Mouse (Mus musculus) bone marrow macrophage, adult 2 months (primary cell): ENCODE data around the gene Nacc2. TPM values are rescaled to one million over a fixed set of nuclear protein-coding genes. Genes with fewer than 3 reads are reported as not detected.
A peak's percentile ranks its signal among the peaks of the same experiment; 100 is the strongest.

Source experiments
- H3K27ac ChIP-seq: 2 replicates; pipeline ENCODE4 v1.5.1; 2012; ENCODE audit warnings: low read depth, low read length; ENCODE audit not compliant: insufficient read depth
- H3K4me1 ChIP-seq: 2 replicates; pipeline ENCODE4 v1.6.1; 2012; ENCODE audit warnings: low read length; ENCODE audit not compliant: control insufficient read depth, insufficient read depth
- H3K4me3 ChIP-seq: 2 replicates; pipeline ENCODE4 v1.5.1; 2012; ENCODE audit warnings: mild to moderate bottlenecking, low read length, moderate library complexity; ENCODE audit not compliant: insufficient read depth
- CTCF ChIP-seq: IDR thresholded peaks from 2 replicates; pipeline ENCODE4 v1.5.1; 2012; ENCODE audit warnings: low read depth, mild to moderate bottlenecking, low read length, moderate library complexity
- POLR2A ChIP-seq: IDR thresholded peaks from 2 replicates; pipeline ENCODE4 v1.6.1; 2012; ENCODE audit warnings: mild to moderate bottlenecking, low read depth, low read length, borderline replicate concordance
- polyA plus RNA-seq: library from polyadenylated mRNA; stranded (reverse); fragments of >200 nt; gene quantifications from 2 replicates; pipeline ENCODE4 v1.2.4, GENCODE M21; 2012; ENCODE audit not compliant: missing spikeins, insufficient read depth, insufficient read length

Nacc2 gene
- polyA plus RNA-seq, 1 experiment: 18.0 TPM

GRCm38 (mm10) chr2:26039951-26040350, 83.1 kb downstream of the Nacc2 start:
- Histone ChIP-seq H3K4me1 (no peaks in the 10 kb centered on the region), H3K4me3 (no peak overlapping the region), H3K27ac (no peak overlapping the region)
- TF ChIP-seq CTCF (no peak), POLR2A (no peak)

GRCm38 (mm10) chr2:26037386-26037785, 85.6 kb downstream of the Nacc2 start:
- no peak overlapping the region for H3K4me3 ChIP-seq
- no peak for TF ChIP-seq POLR2A
- TF ChIP-seq CTCF: no peak
- H3K27ac ChIP-seq: no peak overlapping the region
- no peaks in the 10 kb centered on the region for H3K4me1 ChIP-seq

DNA sequence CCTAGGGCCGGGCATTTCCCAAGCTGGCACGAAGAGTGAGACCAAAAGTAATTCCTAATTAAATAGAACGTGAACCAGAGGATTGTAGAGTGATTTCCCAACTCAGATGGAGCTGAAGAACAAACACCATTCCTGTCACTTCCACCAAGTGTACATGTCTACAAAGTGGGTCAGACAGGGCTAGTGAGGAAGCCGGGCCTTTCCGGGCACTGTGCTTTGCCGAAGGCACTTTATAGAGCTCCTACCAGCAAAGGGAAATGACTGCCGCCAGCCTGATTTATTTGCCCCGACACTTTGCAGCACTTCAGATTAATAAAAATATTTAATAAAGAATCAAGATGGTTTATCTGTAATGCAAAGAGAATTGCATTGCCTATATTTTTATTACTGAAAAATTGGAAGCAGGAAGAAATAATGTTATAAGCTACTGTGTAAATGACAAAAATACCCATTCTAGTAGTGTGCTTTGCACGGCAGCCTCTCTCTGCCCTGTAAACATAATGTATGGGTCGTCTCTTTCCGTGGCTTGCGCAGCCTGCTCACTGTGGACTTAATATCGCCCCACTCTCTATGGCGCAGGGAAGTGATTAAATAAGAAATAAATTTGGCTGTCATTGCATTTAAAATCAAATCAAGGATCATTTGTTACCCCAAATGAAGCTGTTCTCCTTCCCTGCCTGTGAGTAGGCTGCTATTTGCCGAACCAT, 88.5 kb downstream of the Nacc2 start:
- Histone ChIP-seq H3K4me3 (no peak overlapping the region), H3K27ac (no peak overlapping the region), H3K4me1 (no peaks in the 10 kb centered on the region)
- TF ChIP-seq CTCF: no peak
- TF ChIP-seq POLR2A: no peak

DNA sequence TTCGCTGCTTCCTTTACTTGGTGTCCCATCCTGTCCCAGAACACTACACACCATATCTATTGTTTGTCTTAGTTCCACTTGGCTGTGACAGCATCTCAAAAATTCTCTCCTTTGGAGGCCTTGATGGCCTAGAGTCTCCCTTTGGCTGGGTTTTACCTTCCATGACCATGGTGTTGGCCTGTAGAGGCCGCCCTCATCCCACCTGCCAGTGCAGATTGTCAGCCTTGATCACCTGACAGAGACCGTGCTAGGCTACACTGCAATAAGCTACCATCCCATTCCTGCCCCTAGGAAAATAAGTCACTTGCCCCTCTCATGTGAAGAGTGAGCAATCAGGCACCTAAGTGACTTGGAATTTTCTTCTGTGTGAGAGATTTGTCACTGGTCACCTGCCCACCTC, 92.7 kb downstream of the Nacc2 start:
- TF ChIP-seq CTCF (no peak), POLR2A (no peak)
- peaks cover 9% of the 10 kb centered on the region for H3K4me1 ChIP-seq

DNA sequence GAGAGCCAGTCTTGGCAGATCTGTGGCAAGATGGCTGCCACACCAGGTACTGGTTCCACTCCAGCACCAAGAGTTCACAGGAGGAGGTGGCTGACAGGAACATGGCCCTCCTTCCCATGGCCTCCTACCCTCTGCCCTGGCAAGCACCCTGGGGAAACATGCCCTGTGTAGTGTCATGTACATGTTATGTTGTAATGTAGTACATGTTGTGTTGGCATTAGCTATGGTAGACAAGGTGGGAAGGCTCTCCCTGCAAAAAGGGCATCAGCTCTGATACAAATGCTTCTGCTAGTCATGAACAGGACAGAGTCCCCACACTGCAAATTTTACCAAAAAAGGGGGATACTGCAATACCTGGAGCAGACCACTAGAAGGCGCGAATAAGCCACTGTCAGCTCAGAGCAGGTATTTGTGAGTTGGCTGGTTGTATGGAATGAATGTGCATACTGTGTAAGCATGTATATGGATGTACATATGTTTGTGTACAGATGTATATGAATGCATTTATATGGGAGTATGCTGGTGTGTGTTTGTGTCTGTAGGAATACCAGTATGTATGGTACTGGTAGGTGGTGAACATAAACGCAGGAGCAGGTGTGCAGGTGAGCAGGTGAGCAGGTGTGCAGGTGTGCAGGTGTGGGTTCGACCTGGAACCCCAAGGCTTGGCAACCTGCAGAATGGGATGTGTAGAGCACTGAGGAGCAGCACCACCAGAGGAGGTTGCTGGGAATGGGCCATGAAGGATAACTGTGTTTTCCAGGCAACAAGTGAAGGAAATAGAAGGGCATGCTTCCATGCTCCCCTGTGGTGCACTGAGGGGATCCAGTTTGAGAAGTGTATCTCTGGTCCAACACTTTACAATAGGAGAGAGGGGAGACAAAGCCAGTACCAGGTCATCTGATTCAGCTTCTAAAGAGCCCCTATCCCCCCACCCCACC, 98.6 kb downstream of the Nacc2 start:
- Histone ChIP-seq H3K4me3 (no peak overlapping the region), H3K27ac (no peak overlapping the region), H3K4me1 (peaks cover 21% of the 10 kb centered on the region)
- TF ChIP-seq POLR2A (no peak), CTCF (no peak)

More for the DNA sequence above, 92.7 kb downstream of the Nacc2 start:
- Histone ChIP-seq H3K4me3 (no peak overlapping the region), H3K27ac (no peak overlapping the region)

DNA sequence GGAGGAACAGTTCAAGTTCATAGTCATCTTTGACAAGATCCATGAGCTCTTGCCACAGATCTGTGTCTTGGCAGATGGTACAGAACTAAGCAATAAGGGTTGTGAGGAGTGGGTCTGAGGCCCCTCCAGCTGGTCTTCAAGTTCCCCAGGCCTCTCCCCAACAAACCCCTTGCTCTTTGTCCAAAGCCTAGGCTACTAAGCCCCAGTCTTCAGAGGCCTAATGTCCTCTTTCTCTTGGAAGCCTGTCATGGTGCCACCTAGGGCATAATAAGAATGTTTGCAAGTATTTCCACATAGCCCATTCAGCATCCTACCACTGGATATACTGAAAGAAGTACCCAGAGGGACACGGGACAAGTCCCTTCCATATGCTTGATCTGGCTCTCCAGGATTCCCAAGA, 100.4 kb downstream of the Nacc2 start:
- Histone ChIP-seq H3K4me1 (peaks cover 28% of the 10 kb centered on the region), H3K27ac (no peak overlapping the region), H3K4me3 (no peak overlapping the region)
- no peak for TF ChIP-seq POLR2A
- TF ChIP-seq CTCF: no peak

DNA sequence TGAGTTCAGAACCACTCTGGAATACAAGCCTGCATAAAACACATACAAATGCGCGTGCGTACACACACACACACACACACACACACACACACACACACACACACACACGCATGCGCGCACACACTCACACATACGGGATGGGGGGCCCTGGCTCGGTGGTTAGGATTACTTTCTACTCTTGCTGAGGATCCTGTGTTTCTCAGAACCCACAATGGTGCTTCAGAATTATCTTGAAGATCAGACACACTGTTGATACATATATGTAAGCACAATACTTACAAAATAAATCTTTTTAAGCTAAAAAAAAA, 100.8 kb downstream of the Nacc2 start:
- Histone ChIP-seq H3K4me3 (peak overlapping the region; percentile 52; the same call in 1 of the 2 replicates), H3K4me1 (peaks cover 30% of the 10 kb centered on the region), H3K27ac (no peak overlapping the region)

DNA sequence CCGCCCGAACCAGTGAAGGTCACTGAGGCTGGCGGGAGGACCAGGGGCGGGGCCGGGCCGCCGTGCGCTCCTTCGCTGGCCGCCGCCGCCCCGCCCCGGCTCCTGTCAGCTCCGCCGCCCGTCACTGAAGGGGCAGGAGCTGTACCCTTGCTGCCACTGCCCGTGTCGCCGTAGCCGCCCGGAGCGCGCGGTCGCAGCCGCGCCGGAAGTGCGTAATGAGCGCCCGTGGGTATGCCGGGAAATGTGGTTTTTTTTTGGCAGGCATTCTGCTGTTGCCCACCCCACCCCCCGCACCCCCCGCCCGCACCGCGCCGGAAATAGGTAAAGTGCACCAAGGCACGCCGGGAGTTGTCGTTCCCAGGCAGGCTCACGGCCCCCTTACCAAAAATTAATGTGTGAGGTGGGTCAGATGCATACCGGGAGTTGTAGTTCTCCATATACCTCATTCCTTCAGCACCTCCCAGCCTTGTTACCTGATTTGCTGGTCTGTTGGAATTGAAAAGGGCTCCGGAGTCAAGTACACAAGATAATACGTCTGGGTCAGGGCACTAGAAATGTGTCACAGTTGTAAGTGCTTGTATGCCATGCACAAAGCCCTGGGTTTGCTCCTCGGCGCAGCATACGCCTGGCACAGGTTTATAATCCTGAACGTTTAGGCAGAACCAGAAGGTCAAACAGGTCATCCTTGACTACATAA, 101.3 kb downstream of the Nacc2 start, which contains the start of gene Ubac1:
TSS of gene Ubac1 (minus strand) at position 187 of the 697 bp plus-strand sequence.
- Histone ChIP-seq H3K27ac (peak within 1 kb of the TSS; percentile 73), H3K4me3 (peak within 1 kb of the TSS; percentile 91), H3K4me1 (peaks cover 30% of the 10 kb centered on the region)
- TF ChIP-seq POLR2A: no peak
- TF ChIP-seq CTCF: no peak

More for the DNA sequence above, 100.8 kb downstream of the Nacc2 start:
- no peak for TF ChIP-seq POLR2A
- no peak for TF ChIP-seq CTCF

- peaks cover 25% of the 10 kb centered on the region for H3K4me1 ChIP-seq
- TF ChIP-seq POLR2A (no peak), CTCF (no peak)
- H3K27ac ChIP-seq: peak overlapping the region; percentile 73
- H3K4me3 ChIP-seq: peak overlapping the region; percentile 91
Measured at GRCm38 (mm10) chr2:26020714-26021560, 102.1 kb downstream of the Nacc2 start.
